Mouse (Mus musculus): Measurements from ENCODE around the gene Avp. TPM values are rescaled to one million over a fixed set of nuclear protein-coding genes. Genes with fewer than 3 reads are reported as not detected.

Gene Avp
- polyA plus RNA-seq (2012; ENCODE audit: insufficient read depth, insufficient read length, missing spikeins): not detected in 2 replicates

GRCm38 (mm10) chr2:130582552-130582951 is at the start of gene Avp:
Gene Avp, minus strand, starts transcription at chr2:130582554.
- H3K27ac ChIP-seq (replicated peaks; ENCODE audit: low read depth, low read length): no peak within 1 kb of the TSS
- H3K4me1 ChIP-seq (ENCODE audit: control insufficient read depth, insufficient read depth, insufficient read length, low read length): no peaks in the 10 kb centered on the region
- no peak within 1 kb of the TSS for H3K4me3 ChIP-seq (ENCODE audit: insufficient read depth, low read depth, low read length)

DNA sequence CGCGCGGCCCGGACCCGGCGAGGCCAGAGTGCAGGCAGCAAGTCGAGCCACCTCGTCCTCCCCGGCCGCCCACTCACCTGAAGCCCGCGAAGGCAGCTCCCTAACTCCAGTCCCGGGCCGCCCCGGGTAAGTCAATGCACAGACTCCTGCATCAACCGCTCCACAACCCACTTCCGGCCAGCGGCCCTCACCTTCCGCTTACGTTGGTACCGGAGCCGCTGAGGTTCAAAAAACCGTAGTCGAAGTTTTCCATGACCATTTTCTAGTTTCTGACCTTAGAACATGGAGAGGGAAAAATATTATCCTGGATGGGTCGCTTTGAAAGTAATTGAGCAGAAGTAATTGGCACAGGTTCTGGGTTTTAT is 47.5 kb upstream of the Avp start, which contains the start of the genes Fastkd5 and Ubox5:
Gene Fastkd5, minus strand, starts transcription at position 189 of the 365 bp plus-strand sequence.
Gene Ubox5, minus strand, starts transcription at position 200 of the 365 bp plus-strand sequence.
- Histone ChIP-seq H3K4me3 (ENCODE audit: insufficient read depth, low read depth, low read length) (peak within 1 kb of the TSS; percentile 84), H3K4me1 (ENCODE audit: control insufficient read depth, insufficient read depth, insufficient read length, low read length) (peaks cover 3% of the 10 kb centered on the region; the same call in 1 of the 2 replicates), H3K27ac (replicated peaks; ENCODE audit: low read depth, low read length) (peak within 1 kb of the TSS; percentile 32; the same call in 1 of the 2 replicates)

DNA sequence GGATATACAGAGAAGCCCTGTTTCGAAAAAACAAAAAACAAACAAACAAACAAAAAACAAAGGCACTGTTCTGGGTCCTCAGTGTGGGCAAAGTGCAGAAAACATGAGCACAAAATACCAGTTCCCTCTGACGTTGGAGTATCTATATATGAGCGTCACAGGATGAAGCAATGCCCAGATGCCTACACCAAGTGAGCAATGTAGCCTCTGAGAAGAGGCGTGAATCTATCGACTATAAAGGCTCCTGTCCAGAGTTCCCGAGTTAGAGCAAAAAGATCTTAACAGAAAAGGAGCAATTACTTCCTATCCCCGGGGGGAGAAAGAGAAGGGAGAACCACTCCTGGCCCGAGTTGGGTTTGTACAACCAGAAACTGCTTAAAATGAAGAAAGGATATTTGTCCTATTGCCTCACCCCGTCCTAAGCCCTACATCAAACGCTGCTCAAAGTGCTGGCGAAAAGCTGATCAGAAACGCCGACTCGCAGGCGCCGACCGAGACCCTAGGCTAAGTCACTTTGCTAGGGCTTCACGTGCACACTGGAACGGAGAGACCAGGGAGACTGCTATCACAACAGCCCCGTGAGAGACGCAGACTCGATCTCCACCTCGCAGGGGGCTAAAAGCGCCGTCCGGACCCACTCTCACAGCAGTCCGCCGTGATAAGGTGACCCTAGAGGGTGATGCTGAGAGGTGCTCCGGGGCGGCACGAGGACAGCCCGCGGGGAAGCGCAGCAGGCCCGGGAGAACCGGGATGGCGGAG is 46.9 kb upstream of the Avp start:
- peak overlapping the region; percentile 32; the same call in 1 of the 2 replicates for H3K27ac ChIP-seq (replicated peaks; ENCODE audit: low read depth, low read length)
- H3K4me1 ChIP-seq (ENCODE audit: control insufficient read depth, insufficient read depth, insufficient read length, low read length): peaks cover 3% of the 10 kb centered on the region; the same call in 1 of the 2 replicates
- H3K4me3 ChIP-seq (ENCODE audit: insufficient read depth, low read depth, low read length): peak overlapping the region; percentile 84

GRCm38 (mm10) chr2:130628424-130628823 is 46.1 kb upstream of the Avp start:
- Histone ChIP-seq H3K27ac (replicated peaks; ENCODE audit: low read depth, low read length) (no peak overlapping the region), H3K4me1 (ENCODE audit: control insufficient read depth, insufficient read depth, insufficient read length, low read length) (peaks cover 3% of the 10 kb centered on the region; the same call in 1 of the 2 replicates), H3K4me3 (ENCODE audit: insufficient read depth, low read depth, low read length) (peak overlapping the region; percentile 84; the same call in 1 of the 2 replicates)

DNA sequence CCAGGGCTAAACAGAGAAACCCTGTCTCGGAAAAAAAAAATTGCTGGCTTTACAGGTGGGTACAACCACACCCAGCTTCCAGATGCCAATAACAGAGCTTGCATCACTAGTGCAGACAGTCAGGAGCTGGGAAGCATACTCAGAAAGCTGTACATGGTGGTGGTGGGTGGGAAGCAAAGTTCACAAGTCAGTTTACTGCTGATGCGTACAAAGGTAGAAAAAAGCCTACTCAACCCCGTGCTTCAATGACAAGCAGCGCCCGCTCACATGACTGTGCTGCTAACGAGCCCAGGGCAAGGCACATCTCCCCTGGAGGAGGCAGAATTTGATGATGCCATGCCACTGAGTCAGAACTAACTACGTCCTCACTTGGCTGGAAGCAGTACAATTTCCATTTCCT is 36.6 kb upstream of the Avp start:
- no peak overlapping the region for H3K27ac ChIP-seq (replicated peaks; ENCODE audit: low read depth, low read length)
- H3K4me1 ChIP-seq (ENCODE audit: control insufficient read depth, insufficient read depth, insufficient read length, low read length): no peaks in the 10 kb centered on the region
- no peak overlapping the region for H3K4me3 ChIP-seq (ENCODE audit: insufficient read depth, low read depth, low read length)

- Histone ChIP-seq H3K27ac (replicated peaks; ENCODE audit: low read depth, low read length) (no peak overlapping the region), H3K4me3 (ENCODE audit: insufficient read depth, low read depth, low read length) (no peak overlapping the region), H3K4me1 (ENCODE audit: control insufficient read depth, insufficient read depth, insufficient read length, low read length) (no peaks in the 10 kb centered on the region)
Observed at GRCm38 (mm10) chr2:130613091-130613490, 30.7 kb upstream of the Avp start.

- Histone ChIP-seq H3K4me3 (ENCODE audit: insufficient read depth, low read depth, low read length) (no peak overlapping the region), H3K27ac (replicated peaks; ENCODE audit: low read depth, low read length) (no peak overlapping the region), H3K4me1 (ENCODE audit: control insufficient read depth, insufficient read depth, insufficient read length, low read length) (no peaks in the 10 kb centered on the region)
Observed at GRCm38 (mm10) chr2:130602195-130602594, 19.8 kb upstream of the Avp start.

DNA sequence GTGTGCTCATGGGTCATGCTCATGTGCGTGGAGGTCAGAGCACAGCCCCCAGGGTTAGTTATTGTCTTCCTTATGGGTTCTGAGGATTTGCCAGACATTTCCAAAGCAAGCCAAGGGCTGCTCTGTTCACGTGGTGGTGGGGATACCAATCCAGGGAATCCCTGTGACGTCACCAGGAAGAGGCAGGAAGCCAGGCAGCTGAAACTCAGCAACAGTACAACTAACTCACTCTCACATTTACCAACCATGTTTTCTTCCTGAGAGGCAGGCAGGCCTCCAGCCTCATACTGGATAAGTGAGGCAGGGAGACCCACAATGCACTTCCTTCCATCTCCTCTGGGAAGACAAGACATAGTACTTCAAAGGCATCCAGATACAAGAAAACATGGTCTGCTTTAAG is 16.0 kb upstream of the Avp start:
- H3K4me3 ChIP-seq (ENCODE audit: insufficient read depth, low read depth, low read length): no peak overlapping the region
- H3K27ac ChIP-seq (replicated peaks; ENCODE audit: low read depth, low read length): no peak overlapping the region
- H3K4me1 ChIP-seq (ENCODE audit: control insufficient read depth, insufficient read depth, insufficient read length, low read length): no peaks in the 10 kb centered on the region

- H3K4me3 ChIP-seq (ENCODE audit: insufficient read depth, low read depth, low read length): no peak overlapping the region
- no peak overlapping the region for H3K27ac ChIP-seq (replicated peaks; ENCODE audit: low read depth, low read length)
- no peaks in the 10 kb centered on the region for H3K4me1 ChIP-seq (ENCODE audit: control insufficient read depth, insufficient read depth, insufficient read length, low read length)
Observed at GRCm38 (mm10) chr2:130597601-130598010, 15.3 kb upstream of the Avp start.

DNA sequence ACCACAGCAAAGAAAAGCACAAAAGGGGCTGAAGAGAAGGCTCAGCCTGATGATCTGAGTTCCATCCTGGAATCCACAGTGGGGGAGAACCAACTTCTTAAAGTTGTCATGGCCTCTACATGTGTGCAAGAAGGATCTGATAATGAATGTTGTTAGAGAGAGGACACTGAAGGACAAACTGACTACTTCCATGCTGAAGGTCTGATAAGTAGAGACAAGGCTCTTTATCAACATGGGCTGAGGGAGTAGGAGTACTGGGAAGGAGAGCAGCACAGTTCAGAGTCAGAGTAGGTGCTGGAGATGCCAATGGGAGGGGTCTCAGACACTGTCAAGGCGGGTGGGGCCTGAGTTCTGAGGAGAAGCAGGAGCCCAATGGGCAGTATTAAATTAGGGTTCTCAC is 13.2 kb upstream of the Avp start:
- no peak overlapping the region for H3K4me3 ChIP-seq (ENCODE audit: insufficient read depth, low read depth, low read length)
- no peaks in the 10 kb centered on the region for H3K4me1 ChIP-seq (ENCODE audit: control insufficient read depth, insufficient read depth, insufficient read length, low read length)

DNA sequence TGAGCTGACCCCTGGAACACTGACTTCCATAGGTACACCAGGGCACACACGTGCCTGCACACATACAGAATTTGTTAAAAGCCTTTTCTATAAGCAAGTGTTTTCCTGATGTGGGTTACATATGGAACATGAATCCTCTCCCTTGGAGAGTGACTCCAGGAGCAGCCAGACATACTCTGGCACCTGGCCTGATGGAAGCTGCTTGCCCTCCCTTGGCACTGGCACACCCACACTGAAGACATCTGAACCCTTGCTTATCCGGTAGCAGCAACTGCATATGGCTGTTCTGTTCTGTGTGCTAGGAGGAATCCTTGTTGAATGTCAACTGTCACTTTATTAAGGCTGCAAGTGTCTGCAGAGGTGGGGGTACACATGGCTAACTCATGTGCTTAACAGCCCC is 8.7 kb upstream of the Avp start:
- Histone ChIP-seq H3K4me3 (ENCODE audit: insufficient read depth, low read depth, low read length) (no peak overlapping the region), H3K27ac (replicated peaks; ENCODE audit: low read depth, low read length) (no peak overlapping the region), H3K4me1 (ENCODE audit: control insufficient read depth, insufficient read depth, insufficient read length, low read length) (no peaks in the 10 kb centered on the region)

More for the DNA sequence above, 13.2 kb upstream of the Avp start:
- no peak overlapping the region for H3K27ac ChIP-seq (replicated peaks; ENCODE audit: low read depth, low read length)

GRCm38 (mm10) chr2:130589761-130590160 is 7.4 kb upstream of the Avp start:
- Histone ChIP-seq H3K4me1 (ENCODE audit: control insufficient read depth, insufficient read depth, insufficient read length, low read length) (no peaks in the 10 kb centered on the region), H3K27ac (replicated peaks; ENCODE audit: low read depth, low read length) (no peak overlapping the region), H3K4me3 (ENCODE audit: insufficient read depth, low read depth, low read length) (no peak overlapping the region)

DNA sequence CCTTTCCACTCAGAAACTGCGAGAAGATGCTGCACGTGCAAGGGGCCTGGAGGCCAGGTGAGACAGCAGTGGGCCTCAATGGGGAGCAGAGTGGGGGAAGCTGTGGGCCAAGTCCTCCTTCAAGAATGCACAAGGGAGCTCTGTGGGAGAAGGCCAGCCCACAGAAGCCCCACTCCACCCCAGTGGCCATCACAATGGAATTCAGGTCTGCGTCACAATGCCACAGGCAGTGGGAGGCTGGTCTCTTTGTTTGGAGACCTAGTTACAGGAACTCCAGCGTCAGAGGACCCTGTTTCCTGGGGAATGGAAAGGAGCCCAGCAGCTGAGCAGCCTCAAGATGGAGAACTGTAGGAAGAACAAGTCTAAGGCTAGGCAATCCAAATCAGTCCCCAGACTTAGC is 6.8 kb upstream of the Avp start:
- Histone ChIP-seq H3K4me1 (ENCODE audit: control insufficient read depth, insufficient read depth, insufficient read length, low read length) (no peaks in the 10 kb centered on the region), H3K27ac (replicated peaks; ENCODE audit: low read depth, low read length) (no peak overlapping the region), H3K4me3 (ENCODE audit: insufficient read depth, low read depth, low read length) (no peak overlapping the region)

DNA sequence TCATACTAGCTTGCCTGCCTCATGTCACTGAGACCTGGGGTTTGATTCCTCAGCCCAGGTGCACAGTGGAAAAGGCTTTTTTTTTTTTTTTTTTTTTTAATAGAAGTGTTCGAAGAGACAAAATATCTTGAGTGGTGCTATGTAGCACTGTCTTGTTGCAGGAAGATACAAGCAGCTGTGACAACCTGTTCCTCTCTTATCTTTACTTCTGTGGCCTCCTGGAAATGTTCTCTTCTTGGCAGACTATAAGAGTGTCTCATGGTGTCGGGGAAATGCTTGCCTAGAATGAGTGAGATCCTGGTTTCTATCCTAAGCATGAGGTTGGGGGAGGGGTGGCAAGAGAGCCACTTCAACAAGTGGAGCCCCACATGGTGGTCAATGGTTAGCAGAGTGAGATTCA is 6.0 kb upstream of the Avp start:
- Histone ChIP-seq H3K27ac (replicated peaks; ENCODE audit: low read depth, low read length) (no peak overlapping the region), H3K4me1 (ENCODE audit: control insufficient read depth, insufficient read depth, insufficient read length, low read length) (no peaks in the 10 kb centered on the region), H3K4me3 (ENCODE audit: insufficient read depth, low read depth, low read length) (no peak overlapping the region)

DNA sequence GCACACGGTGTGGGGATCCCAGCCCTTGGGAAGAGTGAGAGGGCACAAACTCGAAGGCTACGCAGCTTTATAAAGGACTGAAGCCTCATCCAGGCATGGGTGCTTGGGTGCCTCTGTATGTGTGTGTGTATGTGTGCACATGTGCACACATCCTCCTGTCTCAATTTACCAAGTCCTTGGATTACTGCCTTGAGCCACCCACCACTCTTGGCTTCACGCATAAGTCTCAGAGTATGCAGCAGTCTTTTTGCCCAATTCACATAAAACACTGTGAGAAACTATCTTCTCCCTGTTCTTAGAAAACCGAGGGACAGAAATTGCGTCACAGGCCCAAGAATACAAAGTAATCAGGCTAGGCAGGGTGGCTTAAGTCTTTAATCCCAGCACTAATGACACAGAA is 3.7 kb upstream of the Avp start:
- no peaks in the 10 kb centered on the region for H3K4me1 ChIP-seq (ENCODE audit: control insufficient read depth, insufficient read depth, insufficient read length, low read length)

More for the DNA sequence above, 3.7 kb upstream of the Avp start:
- H3K27ac ChIP-seq (replicated peaks; ENCODE audit: low read depth, low read length): no peak overlapping the region
- no peak overlapping the region for H3K4me3 ChIP-seq (ENCODE audit: insufficient read depth, low read depth, low read length)

Data from brown adipose tissue, adult 24 weeks (tissue).